Mouse (Mus musculus) megakaryocyte, embryonic 14.5 days (primary cell): ENCODE measurements around the gene Shc1.

Source experiments
- FLI1 ChIP-seq: IDR thresholded peaks from 2 replicates; pipeline ENCODE4 v1.6.1; 2012; ENCODE audit warnings: low read length, inconsistent platforms, mixed read lengths
- GATA1 ChIP-seq: IDR thresholded peaks from 3 replicates; pipeline ENCODE4 v1.6.1; 2012; ENCODE audit warnings: mixed read lengths, low read length, inconsistent platforms, borderline replicate concordance

- no peak for TF ChIP-seq GATA1
- TF ChIP-seq FLI1, result no peak
Measured at GRCm38 (mm10) chr3:89451916-89452315, 33.7 kb downstream of the Shc1 start.
